Mouse (Mus musculus) lung, embryonic 14.5 days (tissue): ENCODE data around the gene Plekhm3. TPM values are rescaled to one million over a fixed set of nuclear protein-coding genes. Genes with fewer than 3 reads are reported as not detected.
A peak's percentile ranks its signal among the peaks of the same experiment; 100 is the strongest.

Experiments
- ATAC-seq: fragments of 200-750 bp; cut with Nextera tagmentation; 2 replicates; pipeline ENCODE4 v1.8.0; 2017; ENCODE audit warnings: mild to moderate bottlenecking, moderate TSS enrichment, moderate library complexity; ENCODE audit not compliant: insufficient read depth
- DNase-seq: peaks from one replicate; pipeline ENCODE4 v3.0.0-alpha.2; 2015
- H3K27ac ChIP-seq: fragments of 300-500 bp; sonication (generic); 2 replicates; pipeline ENCODE4 v1.5.1; 2014; ENCODE audit warnings: low read depth, mild to moderate bottlenecking, moderate library complexity
- H3K27me3 ChIP-seq: fragments of 300-500 bp; sonication (generic); 2 replicates; pipeline ENCODE4 v1.6.1; 2014; ENCODE audit warnings: low read length, control low read depth; ENCODE audit not compliant: insufficient read depth
- H3K36me3 ChIP-seq: fragments of 300-500 bp; sonication (generic); 2 replicates; pipeline ENCODE4 v1.6.1; 2014; ENCODE audit warnings: control low read depth; ENCODE audit not compliant: insufficient read depth
- H3K4me1 ChIP-seq: fragments of 300-500 bp; sonication (generic); 2 replicates; pipeline ENCODE4 v1.6.1; 2014; ENCODE audit warnings: antibody characterized with exemption, control low read depth; ENCODE audit not compliant: insufficient read depth
- H3K4me2 ChIP-seq: fragments of 300-500 bp; sonication (generic); 2 replicates; pipeline ENCODE4 v1.6.1; 2014; ENCODE audit warnings: mild to moderate bottlenecking
- H3K4me3 ChIP-seq: fragments of 300-500 bp; sonication (generic); 2 replicates; pipeline ENCODE4 v1.5.1; 2014; ENCODE audit warnings: low read depth, low read length
- H3K9ac ChIP-seq: fragments of 300-500 bp; sonication (generic); 2 replicates; pipeline ENCODE4 v1.6.1; 2014
- H3K9me3 ChIP-seq: fragments of 300-500 bp; sonication (generic); 2 replicates; pipeline ENCODE4 v1.6.1; 2016; ENCODE audit warnings: low read depth, low read length, control low read depth
- CTCF ChIP-seq: IDR thresholded peaks from 2 replicates; pipeline ENCODE4 v1.5.1; 2016; ENCODE audit warnings: antibody characterized with exemption, low read depth
- WGBS: fragments of 180-500 bp; shearing (Covaris S2); extraction: QIAGEN DNeasy Blood & Tissue Kit; methylation state at CpG from one replicate; pipeline ENCODE4 v1.1.7; 2014; 5-methylcytosine and 5-hydroxymethylcytosine counted together
- polyA plus RNA-seq: library from polyadenylated mRNA; unstranded; fragments of >200 nt; fragmentation: Nextera tagmentation; extraction: Ambion mirVana; gene quantifications from 2 replicates; pipeline ENCODE4 v1.2.1, GENCODE M21; 2014

The Plekhm3 gene
- polyA plus RNA-seq, 1 experiment from 2014 or later = 8.1 TPM

GRCm38 (mm10) chr1:64859826-64860225 lies 96.8 kb downstream of the Plekhm3 start:
- Histone ChIP-seq H3K9ac (no peak overlapping the region), H3K27ac (no peak overlapping the region), H3K4me2 (no peak overlapping the region), H3K9me3 (no peaks in the 10 kb centered on the region), H3K4me3 (no peak overlapping the region), H3K4me1 (no peaks in the 10 kb centered on the region), H3K36me3 (no peaks in the 10 kb centered on the region), H3K27me3 (no peaks in the 10 kb centered on the region)
- 81% methylated on average over 5 of the region's 5 CpGs for WGBS
- no peak for TF ChIP-seq CTCF
- ATAC-seq = no peak; the same call in 1 of the 2 replicates
- DNase-seq = peak; percentile 23

GRCm38 (mm10) chr1:64854835-64855234 lies 101.8 kb downstream of the Plekhm3 start:
- TF ChIP-seq CTCF = no peak
- 63% methylated on average over 5 of the region's 5 CpGs for WGBS
- no peak overlapping the region for H3K9ac ChIP-seq
- DNase-seq = no peak
- H3K27ac ChIP-seq = no peak overlapping the region
- no peaks in the 10 kb centered on the region for H3K27me3 ChIP-seq
- H3K36me3 ChIP-seq = no peaks in the 10 kb centered on the region
- no peak overlapping the region for H3K4me3 ChIP-seq
- H3K4me1 ChIP-seq = no peaks in the 10 kb centered on the region
- no peaks in the 10 kb centered on the region for H3K9me3 ChIP-seq
- ATAC-seq = no peak
- no peak overlapping the region for H3K4me2 ChIP-seq

- Histone ChIP-seq H3K4me3 (no peak overlapping the region), H3K9ac (no peak overlapping the region), H3K36me3 (no peaks in the 10 kb centered on the region), H3K9me3 (no peaks in the 10 kb centered on the region), H3K27ac (no peak overlapping the region), H3K27me3 (no peaks in the 10 kb centered on the region), H3K4me2 (no peak overlapping the region), H3K4me1 (no peaks in the 10 kb centered on the region)
- WGBS = 61% methylated on average over 5 of the region's 5 CpGs
- TF ChIP-seq CTCF = no peak
- ATAC-seq = no peak
- DNase-seq = no peak
These were observed 102.6 kb downstream of the Plekhm3 start for GRCm38 (mm10) chr1:64853738-64854730.

GRCm38 (mm10) chr1:64853244-64853643 lies 103.4 kb downstream of the Plekhm3 start:
- Histone ChIP-seq H3K9ac (no peak overlapping the region), H3K27me3 (no peaks in the 10 kb centered on the region), H3K4me3 (no peak overlapping the region), H3K4me2 (no peak overlapping the region), H3K36me3 (no peaks in the 10 kb centered on the region), H3K27ac (no peak overlapping the region), H3K4me1 (no peaks in the 10 kb centered on the region), H3K9me3 (no peaks in the 10 kb centered on the region)
- no peak for ATAC-seq
- 80% methylated on average over 2 of the region's 2 CpGs for WGBS
- DNase-seq = no peak
- no peak for TF ChIP-seq CTCF

- DNase-seq = no peak
- no peaks in the 10 kb centered on the region for H3K9me3 ChIP-seq
- H3K27ac ChIP-seq = no peak overlapping the region
- no peak overlapping the region for H3K9ac ChIP-seq
- H3K4me2 ChIP-seq = no peak overlapping the region
- ATAC-seq = no peak
- H3K36me3 ChIP-seq = no peaks in the 10 kb centered on the region
- no peak overlapping the region for H3K4me3 ChIP-seq
- H3K27me3 ChIP-seq = no peaks in the 10 kb centered on the region
- TF ChIP-seq CTCF = no peak
- WGBS = 70% methylated on average over 2 of the region's 2 CpGs
- H3K4me1 ChIP-seq = no peaks in the 10 kb centered on the region
These were observed 104.4 kb downstream of the Plekhm3 start for GRCm38 (mm10) chr1:64852272-64852671.

GRCm38 (mm10) chr1:64850345-64850744 lies 106.3 kb downstream of the Plekhm3 start:
- Histone ChIP-seq H3K27ac (no peak overlapping the region), H3K9ac (no peak overlapping the region), H3K36me3 (no peaks in the 10 kb centered on the region), H3K4me2 (no peak overlapping the region), H3K27me3 (no peaks in the 10 kb centered on the region), H3K9me3 (no peaks in the 10 kb centered on the region), H3K4me1 (no peaks in the 10 kb centered on the region), H3K4me3 (no peak overlapping the region)
- WGBS = 57% methylated on average over 2 of the region's 2 CpGs
- no peak for TF ChIP-seq CTCF
- DNase-seq (no peak), ATAC-seq (no peak)

- Histone ChIP-seq H3K4me2 (no peak overlapping the region), H3K36me3 (no peaks in the 10 kb centered on the region), H3K4me1 (no peaks in the 10 kb centered on the region; the same call in 1 of the 2 replicates), H3K9ac (no peak overlapping the region), H3K27ac (no peak overlapping the region; the same call in 1 of the 2 replicates), H3K9me3 (no peaks in the 10 kb centered on the region), H3K4me3 (no peak overlapping the region), H3K27me3 (no peaks in the 10 kb centered on the region)
- 38% methylated on average over 1 of the region's 1 CpGs for WGBS
- TF ChIP-seq CTCF = no peak
- DNase-seq (no peak), ATAC-seq (no peak)
These were observed 107.6 kb downstream of the Plekhm3 start for GRCm38 (mm10) chr1:64848996-64849395.
